Mouse (Mus musculus) urinary bladder, postnatal 4 days (tissue): ENCODE results near the gene Ccdc142.

Experiments used
- DNase-seq, 2 experiments: peaks; one replicate each; pipeline ENCODE4 v3.0.0; 2021 to 2022; ENCODE audit warnings: low spot score in 2 of 2

Gene Ccdc142

GRCm38 (mm10) chr6:83084477-83084876, 16.9 kb upstream of the Ccdc142 start:
- DNase-seq = no peak

GRCm38 (mm10) chr6:83086121-83087035, 15.0 kb upstream of the Ccdc142 start, which contains the start of gene Lbx2:
Gene Lbx2, plus strand, starts transcription at chr6:83086367.
- no peak for DNase-seq

GRCm38 (mm10) chr6:83087205-83087925, 14.0 kb upstream of the Ccdc142 start:
- DNase-seq = no peak

GRCm38 (mm10) chr6:83087926-83088260, 13.5 kb upstream of the Ccdc142 start:
- no peak for DNase-seq

- DNase-seq = no peak
Observed at GRCm38 (mm10) chr6:83092416-83093127, 8.8 kb upstream of the Ccdc142 start.

GRCm38 (mm10) chr6:83095968-83096367, 5.4 kb upstream of the Ccdc142 start:
- DNase-seq = no peak

- no peak for DNase-seq
Observed at GRCm38 (mm10) chr6:83098411-83098810, 3.0 kb upstream of the Ccdc142 start.

GRCm38 (mm10) chr6:83101688-83102556, 521 bp downstream of the Ccdc142 start:
- DNase-seq = peak in 1 of 2 experiments; percentile 60

GRCm38 (mm10) chr6:83103130-83103650, 1.8 kb downstream of the Ccdc142 start:
- DNase-seq = no peak

GRCm38 (mm10) chr6:83104158-83104557, 2.8 kb downstream of the Ccdc142 start:
- no peak for DNase-seq

- peak; percentile 67 to 83 for DNase-seq
Observed at GRCm38 (mm10) chr6:83107566-83108400, 6.4 kb downstream of the Ccdc142 start.

- peak; percentile 79 to 84 for DNase-seq
Observed at GRCm38 (mm10) chr6:83108762-83109668, 7.6 kb downstream of the Ccdc142 start, which contains the start of gene Mrpl53. Gene Mrpl53, plus strand, starts transcription at chr6:83109040.

GRCm38 (mm10) chr6:83111510-83112136, 10.2 kb downstream of the Ccdc142 start:
- no peak for DNase-seq

GRCm38 (mm10) chr6:83115011-83115671, 13.7 kb downstream of the Ccdc142 start, which contains the start of gene Mogs:
Gene Mogs, plus strand, starts transcription at chr6:83115496.
- peak; percentile 91 to 97 for DNase-seq

GRCm38 (mm10) chr6:83115682-83116372, 14.4 kb downstream of the Ccdc142 start:
- DNase-seq = no peak

- no peak for DNase-seq
Observed at GRCm38 (mm10) chr6:83116373-83117164, 15.2 kb downstream of the Ccdc142 start.

- DNase-seq = no peak
Observed at GRCm38 (mm10) chr6:83117165-83117438, 15.7 kb downstream of the Ccdc142 start.
